Mouse (Mus musculus): ENCODE measurements around the gene Kdm4b. TPM values are rescaled to one million over a fixed set of nuclear protein-coding genes. Genes with fewer than 3 reads are reported as not detected.

Gene Kdm4b
- polyA plus RNA-seq, 1 experiment from 2014 or later: 77.3 TPM

- H3K4me1 ChIP-seq (replicated peaks): peaks cover 42% of the 10 kb centered on the region
- 0 out of 2 replicates have a peak overlapping the region, but pooled peaks have one; percentile 28 for H3K9ac ChIP-seq (replicated peaks)
- H3K36me3 ChIP-seq: peaks cover 52% of the 10 kb centered on the region
- 83% methylated on average over 14 of the region's 14 CpGs for WGBS
- peak overlapping the region; percentile 80 for H3K27ac ChIP-seq
- no peak for ATAC-seq
- no peaks in the 10 kb centered on the region for H3K27me3 ChIP-seq
- H3K9me3 ChIP-seq: no peaks in the 10 kb centered on the region
- no peak overlapping the region for H3K4me2 ChIP-seq (replicated peaks)
- H3K4me3 ChIP-seq (replicated peaks): no peak overlapping the region
Observed at GRCm38 (mm10) chr17:56405856-56406840, 80.3 kb downstream of the Kdm4b start.

GRCm38 (mm10) chr17:56406878-56407277 lies 81.0 kb downstream of the Kdm4b start:
- WGBS: 52% methylated on average over 4 of the region's 4 CpGs
- peaks cover 52% of the 10 kb centered on the region for H3K36me3 ChIP-seq
- peaks cover 42% of the 10 kb centered on the region for H3K4me1 ChIP-seq (replicated peaks)
- H3K4me2 ChIP-seq (replicated peaks): no peak overlapping the region
- no peak overlapping the region for H3K4me3 ChIP-seq (replicated peaks)
- 0 out of 2 replicates have a peak, but pooled peaks have one; percentile 12 for ATAC-seq
- H3K27me3 ChIP-seq: no peaks in the 10 kb centered on the region
- peak overlapping the region; percentile 80 for H3K27ac ChIP-seq
- H3K9me3 ChIP-seq: no peaks in the 10 kb centered on the region
- H3K9ac ChIP-seq (replicated peaks): 0 out of 2 replicates have a peak overlapping the region, but pooled peaks have one; percentile 28

DNA sequence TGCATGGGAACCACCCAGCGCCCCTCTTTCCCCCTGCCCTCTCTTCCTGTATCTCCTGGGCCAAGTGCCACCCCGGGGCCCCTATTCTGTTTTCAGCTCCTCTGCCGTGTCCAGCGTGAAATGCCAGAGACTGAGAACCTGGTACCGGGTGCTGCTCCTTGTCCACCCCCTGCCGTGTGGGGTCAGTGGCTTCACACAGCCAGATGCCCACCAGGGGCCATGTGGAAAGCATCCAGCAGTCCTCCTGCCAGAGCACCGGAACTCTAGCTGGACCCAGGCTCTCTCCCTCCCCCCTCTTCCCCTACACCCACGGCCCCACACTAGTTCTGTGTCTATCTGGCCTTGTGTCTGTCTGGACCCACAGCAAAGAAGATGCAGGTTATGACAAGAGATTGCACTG lies 81.5 kb downstream of the Kdm4b start:
- Histone ChIP-seq H3K4me1 (replicated peaks) (peaks cover 42% of the 10 kb centered on the region), H3K4me3 (replicated peaks) (no peak overlapping the region), H3K9ac (replicated peaks) (0 out of 2 replicates have a peak overlapping the region, but pooled peaks have one; percentile 14), H3K36me3 (peaks cover 52% of the 10 kb centered on the region), H3K27ac (peak overlapping the region; percentile 80), H3K9me3 (no peaks in the 10 kb centered on the region), H3K4me2 (replicated peaks) (no peak overlapping the region), H3K27me3 (no peaks in the 10 kb centered on the region)
- ATAC-seq: no peak
- 63% methylated on average over 8 of the region's 8 CpGs for WGBS

DNA sequence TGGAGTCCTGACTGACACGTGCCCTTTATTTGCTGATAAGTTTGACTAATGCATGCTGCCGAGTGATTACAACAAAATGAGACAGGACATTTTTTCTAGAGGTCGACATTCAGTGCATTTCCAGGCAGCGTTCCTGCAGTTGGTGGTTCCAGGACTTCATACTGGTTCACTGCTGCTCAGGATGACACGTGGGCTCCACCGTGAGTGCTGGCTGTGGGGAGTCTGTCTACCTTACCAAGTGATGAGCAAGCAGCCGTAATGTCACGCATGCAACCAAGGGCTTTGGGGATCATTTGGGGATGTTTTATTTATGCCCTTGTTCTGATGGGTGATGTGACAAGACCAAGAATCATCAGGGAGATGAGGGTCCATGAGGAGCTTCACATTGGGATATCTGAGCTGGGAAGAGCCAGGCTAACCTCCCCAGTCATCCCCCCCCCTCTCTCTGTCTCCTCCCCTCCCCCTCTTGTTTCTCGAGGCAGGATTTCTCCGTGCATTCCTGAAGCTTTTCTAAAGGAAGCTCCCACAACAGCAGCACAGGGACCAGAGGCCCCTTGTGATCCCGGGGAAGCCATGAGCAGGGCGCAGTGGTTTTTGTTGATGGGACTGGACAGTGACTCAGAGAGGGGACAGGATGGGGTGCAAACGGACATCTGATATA lies 83.2 kb downstream of the Kdm4b start:
- ATAC-seq: peak; percentile 25; the same call in 1 of the 2 replicates
- Histone ChIP-seq H3K4me1 (replicated peaks) (peaks cover 42% of the 10 kb centered on the region), H3K36me3 (peaks cover 54% of the 10 kb centered on the region), H3K9me3 (no peaks in the 10 kb centered on the region), H3K9ac (replicated peaks) (peak overlapping the region; percentile 46; the same call in 1 of the 2 replicates), H3K4me2 (replicated peaks) (no peak overlapping the region), H3K27me3 (no peaks in the 10 kb centered on the region), H3K4me3 (replicated peaks) (no peak overlapping the region), H3K27ac (peak overlapping the region; percentile 79)
- 39% methylated on average over 13 of the region's 13 CpGs for WGBS

- H3K36me3 ChIP-seq: peaks cover 56% of the 10 kb centered on the region
- H3K9ac ChIP-seq (replicated peaks): peak overlapping the region; percentile 46
- 0 out of 2 replicates have a peak, but pooled peaks have one; percentile 10 for ATAC-seq
- H3K27me3 ChIP-seq: no peaks in the 10 kb centered on the region
- H3K4me2 ChIP-seq (replicated peaks): no peak overlapping the region
- H3K27ac ChIP-seq: peak overlapping the region; percentile 79
- 43% methylated on average over 8 of the region's 8 CpGs for WGBS
- H3K4me1 ChIP-seq (replicated peaks): peaks cover 42% of the 10 kb centered on the region
- no peak overlapping the region for H3K4me3 ChIP-seq (replicated peaks)
- no peaks in the 10 kb centered on the region for H3K9me3 ChIP-seq
Observed at GRCm38 (mm10) chr17:56409759-56410158, 83.9 kb downstream of the Kdm4b start.

GRCm38 (mm10) chr17:56411437-56411836 lies 85.6 kb downstream of the Kdm4b start:
- Histone ChIP-seq H3K4me3 (replicated peaks) (no peak overlapping the region), H3K9ac (replicated peaks) (no peak overlapping the region), H3K4me1 (replicated peaks) (peaks cover 34% of the 10 kb centered on the region), H3K4me2 (replicated peaks) (no peak overlapping the region), H3K27me3 (no peaks in the 10 kb centered on the region), H3K36me3 (peaks cover 63% of the 10 kb centered on the region), H3K9me3 (no peaks in the 10 kb centered on the region), H3K27ac (no peak overlapping the region)
- no peak for ATAC-seq
- 97% methylated on average over 7 of the region's 7 CpGs for WGBS

GRCm38 (mm10) chr17:56413113-56413512 lies 87.3 kb downstream of the Kdm4b start:
- Histone ChIP-seq H3K9ac (replicated peaks) (no peak overlapping the region), H3K4me1 (replicated peaks) (peaks cover 18% of the 10 kb centered on the region), H3K9me3 (no peaks in the 10 kb centered on the region), H3K27me3 (no peaks in the 10 kb centered on the region), H3K4me2 (replicated peaks) (no peak overlapping the region), H3K4me3 (replicated peaks) (no peak overlapping the region), H3K36me3 (peaks cover 79% of the 10 kb centered on the region), H3K27ac (no peak overlapping the region)
- WGBS: 83% methylated on average over 13 of the region's 13 CpGs
- ATAC-seq: no peak

DNA sequence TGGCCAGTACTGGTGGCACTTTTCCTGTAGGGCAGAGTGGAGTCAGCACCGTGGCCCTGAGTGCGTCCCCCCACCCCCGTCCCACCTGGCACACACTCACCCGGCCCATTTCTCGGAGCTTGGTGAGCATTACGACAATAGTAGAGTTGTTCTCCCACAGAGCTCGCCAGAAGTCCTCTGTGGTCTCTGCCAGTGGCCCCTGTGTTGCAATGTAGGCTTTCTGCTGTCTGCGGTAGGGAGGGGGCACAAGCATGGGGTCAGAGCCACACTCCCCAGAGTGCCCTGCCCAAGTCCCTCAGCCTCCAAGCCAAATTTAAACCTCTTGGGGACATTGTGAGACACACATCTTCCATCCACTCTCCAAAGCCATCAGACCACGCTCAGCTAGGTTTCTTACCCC lies 88.9 kb downstream of the Kdm4b start:
- H3K4me3 ChIP-seq (replicated peaks): no peak overlapping the region
- H3K27me3 ChIP-seq: no peaks in the 10 kb centered on the region
- no peak overlapping the region for H3K4me2 ChIP-seq (replicated peaks)
- H3K9ac ChIP-seq (replicated peaks): no peak overlapping the region
- no peak for ATAC-seq
- H3K27ac ChIP-seq: no peak overlapping the region
- no peaks in the 10 kb centered on the region for H3K9me3 ChIP-seq
- peaks cover 93% of the 10 kb centered on the region for H3K36me3 ChIP-seq
- 93% methylated on average over 9 of the region's 9 CpGs for WGBS
- peaks cover 5% of the 10 kb centered on the region for H3K4me1 ChIP-seq (replicated peaks)

- H3K9ac ChIP-seq (replicated peaks): no peak overlapping the region
- H3K4me2 ChIP-seq (replicated peaks): no peak overlapping the region
- H3K4me3 ChIP-seq (replicated peaks): no peak overlapping the region
- no peak overlapping the region for H3K27ac ChIP-seq
- 82% methylated on average over 12 of the region's 12 CpGs for WGBS
- peaks cover 98% of the 10 kb centered on the region for H3K36me3 ChIP-seq
- no peaks in the 10 kb centered on the region for H3K9me3 ChIP-seq
- no peak for ATAC-seq
- H3K27me3 ChIP-seq: no peaks in the 10 kb centered on the region
- H3K4me1 ChIP-seq (replicated peaks): no peaks in the 10 kb centered on the region
Observed at GRCm38 (mm10) chr17:56418304-56418703, 92.4 kb downstream of the Kdm4b start.

DNA sequence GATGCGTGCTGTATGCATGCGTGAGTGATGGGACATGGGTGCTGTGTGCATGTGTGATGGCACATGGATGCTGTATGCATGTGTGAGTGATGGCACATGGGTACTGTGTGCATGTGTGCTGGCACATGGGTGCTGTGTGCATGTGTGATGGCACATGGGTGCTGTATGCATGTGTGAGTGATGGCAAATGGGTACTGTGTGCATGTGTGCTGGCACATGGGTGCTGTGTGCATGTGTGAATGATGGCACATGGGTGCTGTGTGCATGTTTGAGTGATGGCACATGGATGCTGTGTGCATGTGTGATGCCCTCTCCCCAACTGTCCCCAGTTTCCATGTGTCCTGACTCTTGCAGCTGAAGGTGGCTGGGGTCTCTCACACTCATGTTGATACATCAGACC lies 94.2 kb downstream of the Kdm4b start:
- WGBS: 95% methylated on average over 2 of the region's 2 CpGs
- Histone ChIP-seq H3K4me2 (replicated peaks) (no peak overlapping the region), H3K9me3 (no peaks in the 10 kb centered on the region), H3K4me3 (replicated peaks) (no peak overlapping the region), H3K36me3 (peaks cover 98% of the 10 kb centered on the region), H3K27ac (no peak overlapping the region), H3K27me3 (no peaks in the 10 kb centered on the region), H3K9ac (replicated peaks) (no peak overlapping the region), H3K4me1 (replicated peaks) (peaks cover 2% of the 10 kb centered on the region)
- no peak for ATAC-seq

DNA sequence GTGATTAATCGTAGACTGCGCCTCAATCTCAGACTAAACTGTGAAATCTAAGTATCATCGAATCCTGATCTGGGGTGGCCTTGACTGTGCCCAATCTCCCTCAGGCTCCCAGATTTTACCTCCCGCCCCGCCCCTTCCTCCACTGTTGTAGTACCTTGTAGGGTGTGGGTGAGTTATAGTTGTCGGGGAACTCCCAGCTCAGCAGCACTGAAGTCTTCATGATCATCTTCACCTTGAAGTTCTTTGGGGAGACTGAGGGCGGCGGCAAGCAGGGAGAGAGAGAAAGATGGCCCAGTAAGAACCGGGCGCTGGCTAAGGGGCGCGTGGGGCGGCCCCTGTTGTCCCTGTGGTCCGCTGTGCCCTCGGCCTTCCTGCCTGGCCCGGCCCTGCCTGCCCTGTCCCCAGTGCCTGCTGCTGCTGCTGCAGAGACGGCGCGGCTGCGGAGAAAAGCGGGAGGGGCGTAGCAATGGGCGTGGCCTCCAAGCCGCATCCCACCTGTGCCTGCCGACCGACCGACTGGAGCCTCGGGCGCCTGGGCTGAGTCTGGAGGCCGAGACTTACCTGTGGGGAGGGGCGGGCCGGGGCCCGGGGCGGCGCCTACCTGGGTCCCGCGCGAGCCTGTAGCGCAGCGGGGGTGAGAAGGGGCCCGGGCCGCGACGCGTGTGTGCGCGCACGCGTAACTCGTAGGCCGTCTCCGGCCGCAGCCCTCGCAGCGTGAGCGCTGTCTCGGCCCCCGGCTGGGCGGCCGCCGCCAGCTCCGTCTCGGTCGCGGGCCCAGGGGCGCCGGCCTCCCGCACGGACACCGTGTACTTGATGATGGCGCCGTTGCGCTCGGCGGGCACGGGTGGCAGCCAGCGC lies 99.1 kb downstream of the Kdm4b start:
- Histone ChIP-seq H3K4me1 (replicated peaks) (peaks cover 20% of the 10 kb centered on the region), H3K9ac (replicated peaks) (peak overlapping the region; percentile 64), H3K9me3 (no peaks in the 10 kb centered on the region), H3K36me3 (peaks cover 94% of the 10 kb centered on the region), H3K4me2 (replicated peaks) (peak overlapping the region; percentile 56), H3K4me3 (replicated peaks) (peak overlapping the region; percentile 27), H3K27ac (peak overlapping the region; percentile 62; the same call in 1 of the 2 replicates), H3K27me3 (0 out of 2 replicates have a peak, but pooled peaks cover 8% of the 10 kb centered on the region)
- 16% methylated on average over 67 of the region's 77 CpGs for WGBS
- ATAC-seq: peak; percentile 53
